Mouse (Mus musculus) spleen, adult 2 months (tissue): ENCODE data around the gene Mark3.

ENCODE experiments used
- CTCF ChIP-seq: fragments of 200-500 bp; IDR thresholded peaks from 2 replicates; pipeline ENCODE4 v1.5.1; 2011; ENCODE audit warnings: mild to moderate bottlenecking, inconsistent platforms; ENCODE audit not compliant: insufficient read depth, insufficient read length, insufficient replicate concordance; ENCODE audit errors: extremely low read depth
- POLR2A ChIP-seq: fragments of 200-500 bp; IDR thresholded peaks from 2 replicates; pipeline ENCODE4 v1.6.1; 2011; ENCODE audit warnings: low read depth, low read length, inconsistent platforms

DNA sequence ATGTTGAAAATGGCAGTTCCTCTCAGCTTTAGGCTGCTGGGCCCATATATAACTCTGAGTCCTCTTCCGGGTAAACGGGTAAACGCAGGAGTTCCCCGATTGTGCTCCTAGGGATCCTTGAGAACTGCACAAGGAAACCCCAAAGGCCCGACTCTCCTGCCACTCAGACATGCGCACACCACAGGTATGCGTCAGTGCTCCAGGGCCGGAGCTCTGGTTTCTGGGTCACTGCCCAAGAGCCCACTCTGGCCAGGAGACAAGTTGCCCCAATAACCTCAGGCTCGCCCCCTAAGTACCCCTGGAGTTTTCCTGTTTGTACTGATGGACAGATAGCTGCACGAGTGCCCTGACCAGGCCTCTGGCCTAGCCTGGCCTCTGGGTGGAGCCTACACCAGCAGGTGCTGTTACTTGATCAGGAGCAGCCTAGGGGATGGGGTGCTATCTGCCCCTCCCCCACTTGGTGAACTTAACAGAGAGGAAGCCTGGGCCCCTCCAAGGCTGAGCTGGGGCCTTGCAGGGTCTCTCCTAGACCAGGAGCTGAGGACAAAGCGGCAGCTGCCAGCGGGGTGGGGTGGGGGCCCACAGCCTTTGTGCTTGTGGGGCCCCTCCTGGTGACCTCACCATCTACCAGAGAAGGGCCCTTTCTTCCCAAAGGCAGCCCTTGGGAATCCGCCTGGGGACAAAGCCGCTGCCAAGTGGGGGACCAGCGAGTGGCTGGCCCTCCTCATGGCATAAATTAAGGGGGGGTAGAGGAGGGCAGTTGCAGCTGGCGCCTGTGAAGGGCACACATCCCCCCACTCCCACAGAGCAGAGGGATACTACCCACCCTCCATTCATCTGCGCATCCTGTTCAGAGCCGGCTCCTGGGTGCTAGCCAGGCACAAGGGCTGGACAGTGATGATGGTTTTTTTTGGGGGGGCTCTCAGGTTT lies 119.3 kb downstream of the Mark3 start:
- TF ChIP-seq CTCF: no peak
- TF ChIP-seq POLR2A: no peak
